Mouse (Mus musculus) megakaryocyte, embryonic 14.5 days (primary cell): ENCODE measurements at regions not wholly inside any gene's neighbourhood (a gene's known extent, or its start where the extent isn't known, plus 50 kb on each side); places are given as distances from the start of the nearest gene placed in this dataset.

Source experiments
- FLI1 ChIP-seq: IDR thresholded peaks from 2 replicates; pipeline ENCODE4 v1.6.1; 2012; ENCODE audit warnings: low read length, inconsistent platforms, mixed read lengths
- GATA1 ChIP-seq: IDR thresholded peaks from 3 replicates; pipeline ENCODE4 v1.6.1; 2012; ENCODE audit warnings: mixed read lengths, low read length, inconsistent platforms, borderline replicate concordance

GRCm38 (mm10) chr12:39685399-39685798 lies 352.4 kb downstream of the Arl4a start:
- no peak for TF ChIP-seq GATA1
- TF ChIP-seq FLI1, result no peak
